Mouse (Mus musculus) macrophage (primary cell): ENCODE measurements around the gene Aasdh. TPM values are rescaled to one million over a fixed set of nuclear protein-coding genes. Genes with fewer than 3 reads are reported as not detected.
"Not testable (repeated sequence)": the region's sequence is repeated elsewhere in the genome, so short reads cannot be mapped to it uniquely, and the experiment has no call there.

Experiments used
- H3K27ac ChIP-seq: fragments of 350-480 bp; formaldehyde crosslinking; 2 replicates; pipeline ENCODE4 v1.9.0; 2021
- H3K36me3 ChIP-seq: fragments of 350-480 bp; formaldehyde crosslinking; 2 replicates; pipeline ENCODE4 v1.9.0; 2021; ENCODE audit errors: inconsistent target
- H3K4me3 ChIP-seq: fragments of 350-480 bp; formaldehyde crosslinking; 2 replicates; pipeline ENCODE4 v1.9.0; 2021; ENCODE audit errors: inconsistent target
- H3K79me2 ChIP-seq: fragments of 350-480 bp; formaldehyde crosslinking; 2 replicates; pipeline ENCODE4 v1.9.0; 2021; ENCODE audit errors: inconsistent target
- WGBS: methylation state at CpG from one replicate; pipeline ENCODE4 v1.1.7; 2026; ENCODE audit warnings: inconsistent platforms; ENCODE audit not compliant: missing documents; 5-methylcytosine and 5-hydroxymethylcytosine counted together
- polyA plus RNA-seq: library from polyadenylated mRNA; stranded (reverse); fragments of 250-400 nt; gene quantifications from 3 replicates; pipeline ENCODE4 v1.2.4, GENCODE M21; 2018; ENCODE audit warnings: inconsistent platforms

The Aasdh gene
- polyA plus RNA-seq, 1 experiment from 2014 or later: 2.9 TPM

DNA sequence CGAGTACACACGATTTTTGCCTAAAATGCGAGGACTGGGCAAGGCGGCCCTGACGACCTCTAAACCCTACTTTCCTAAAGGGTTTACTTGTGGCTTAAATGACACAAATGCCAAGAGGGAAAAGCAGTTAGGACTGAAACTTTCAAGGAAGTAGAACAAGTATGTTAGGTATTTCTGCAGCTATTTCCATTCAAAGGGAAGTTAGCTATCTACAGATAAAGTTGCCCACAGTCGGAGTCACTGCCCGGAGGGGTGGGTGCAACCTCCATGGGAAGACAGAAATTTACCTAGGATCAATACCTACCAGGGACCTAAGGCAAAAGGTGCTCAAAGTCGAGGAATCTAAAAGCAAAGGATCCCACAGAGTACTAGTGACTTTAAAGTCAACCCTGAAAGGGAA, 34.4 kb upstream of the Aasdh start:
- Histone ChIP-seq H3K4me3 (no peak overlapping the region), H3K27ac (no peak overlapping the region), H3K79me2 (peaks cover 43% of the 10 kb centered on the region), H3K36me3 (no peaks in the 10 kb centered on the region)
- 95% methylated on average over 8 of the region's 8 CpGs for WGBS

DNA sequence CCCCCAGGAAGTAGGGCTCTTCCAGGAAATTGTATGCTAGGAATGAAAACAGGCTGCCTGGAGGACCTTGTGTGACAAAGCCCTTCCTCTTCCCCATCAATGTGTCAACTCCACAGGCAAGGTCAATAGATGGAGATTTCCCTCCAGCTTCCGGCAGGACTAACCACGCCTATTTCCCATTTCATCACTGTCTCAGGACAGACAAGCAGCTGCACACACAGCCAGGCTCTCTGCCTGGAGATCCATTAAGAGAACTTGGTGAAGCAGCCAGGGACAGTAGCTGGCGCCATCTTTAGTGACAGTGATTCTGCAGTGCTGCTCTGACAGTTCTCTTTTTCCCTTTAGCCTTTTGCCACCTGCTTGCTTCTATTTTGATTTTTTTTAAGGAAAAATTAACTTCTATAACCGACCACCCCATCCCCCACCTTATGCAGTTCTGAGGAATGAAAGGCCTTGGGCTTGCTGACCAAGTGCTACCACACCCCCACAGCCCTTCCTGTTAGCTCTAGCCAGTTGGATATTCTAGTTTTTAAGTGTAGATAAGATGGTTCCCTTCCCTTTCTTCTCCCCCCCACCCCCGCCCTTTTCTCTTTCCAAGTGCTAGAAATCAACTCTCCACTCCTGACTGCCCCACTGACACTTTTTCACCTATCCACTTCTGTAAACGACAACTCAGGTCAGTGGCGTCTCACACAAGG, 24.0 kb upstream of the Aasdh start:
- H3K4me3 ChIP-seq: no peak overlapping the region
- 69% methylated on average over 7 of the region's 7 CpGs for WGBS
- H3K36me3 ChIP-seq: peaks cover 6% of the 10 kb centered on the region; the same call in 1 of the 2 replicates
- H3K27ac ChIP-seq: no peak overlapping the region
- peaks cover 8% of the 10 kb centered on the region; the same call in 1 of the 2 replicates for H3K79me2 ChIP-seq

DNA sequence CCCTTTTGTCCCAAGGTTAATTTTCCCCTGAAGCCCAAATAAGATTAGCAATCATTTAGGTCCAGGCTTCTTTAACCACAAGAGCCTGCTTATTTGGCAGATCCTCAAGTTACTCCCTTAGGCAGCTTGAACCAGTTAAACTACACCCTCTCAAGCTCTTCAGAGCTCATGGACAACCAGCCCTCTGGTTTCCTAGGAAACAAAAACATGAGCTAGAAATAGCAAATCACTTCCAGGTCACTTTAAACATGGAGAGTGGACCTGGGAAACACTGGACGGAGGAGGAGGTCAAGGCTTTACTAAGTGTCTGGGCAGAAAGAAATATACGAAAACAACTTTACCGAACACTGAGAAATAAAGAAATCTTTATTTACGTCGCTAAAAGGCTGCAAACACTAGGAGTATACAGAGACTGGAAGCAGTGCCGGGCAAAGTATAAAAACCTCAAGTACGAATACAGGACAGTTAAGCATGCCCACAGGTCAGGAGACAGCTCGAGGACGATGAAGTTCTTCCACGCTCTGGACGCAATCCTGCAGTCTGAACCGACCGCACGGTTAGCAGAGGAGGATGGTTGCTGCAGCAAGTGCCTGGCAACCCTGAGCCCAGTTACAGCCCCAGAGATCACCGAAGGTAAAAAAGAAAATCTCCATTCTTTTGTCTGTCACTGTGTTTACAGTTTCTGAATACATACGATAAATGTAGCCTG, 23.0 kb upstream of the Aasdh start:
- WGBS: 95% methylated on average over 16 of the region's 16 CpGs
- Histone ChIP-seq H3K27ac (no peak overlapping the region), H3K4me3 (no peak overlapping the region), H3K36me3 (peaks cover 6% of the 10 kb centered on the region; the same call in 1 of the 2 replicates), H3K79me2 (peaks cover 8% of the 10 kb centered on the region; the same call in 1 of the 2 replicates)

DNA sequence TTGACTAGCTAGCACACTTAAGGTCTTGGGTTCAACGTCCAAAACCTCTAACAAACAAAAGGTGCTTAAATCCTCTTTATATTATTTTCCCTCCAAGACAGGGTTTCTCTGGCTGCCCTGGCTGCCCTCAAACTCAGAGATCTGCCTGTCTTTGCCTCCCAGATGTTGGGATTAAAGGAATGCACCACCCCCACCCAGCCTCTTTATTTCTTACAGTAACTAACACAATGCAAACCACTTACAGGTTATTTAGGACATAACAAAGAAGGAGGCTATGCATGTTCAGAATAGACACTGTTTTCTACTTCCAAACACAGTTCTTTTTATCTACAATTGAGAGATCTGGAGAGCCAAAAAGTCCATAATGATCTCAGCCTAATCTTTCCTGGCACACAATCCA, 19.0 kb upstream of the Aasdh start:
- peaks cover 8% of the 10 kb centered on the region; the same call in 1 of the 2 replicates for H3K79me2 ChIP-seq
- no peak overlapping the region for H3K4me3 ChIP-seq
- H3K27ac ChIP-seq: no peak overlapping the region
- peaks cover 6% of the 10 kb centered on the region; the same call in 1 of the 2 replicates for H3K36me3 ChIP-seq
- 91% methylated on average over 1 of the region's 1 CpGs for WGBS

DNA sequence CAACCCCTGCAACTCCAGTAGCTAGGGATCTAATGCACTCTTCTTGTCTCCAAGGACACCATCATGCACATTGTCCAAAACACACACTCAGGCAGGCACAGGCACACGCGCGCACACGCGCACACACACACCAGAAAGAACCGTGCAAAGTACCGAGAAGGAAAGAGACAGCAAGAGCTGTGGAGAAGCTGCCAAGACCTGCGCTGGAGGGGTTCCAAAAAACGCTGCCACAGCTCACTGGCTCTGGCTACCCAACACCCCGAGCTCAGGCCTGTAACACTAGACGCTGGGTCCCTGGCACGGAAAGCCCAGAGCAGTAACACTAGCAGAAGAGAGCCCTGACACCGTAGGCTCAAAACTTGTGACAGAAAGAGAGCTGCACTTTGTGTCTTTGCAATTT, 18.1 kb upstream of the Aasdh start:
- Histone ChIP-seq H3K27ac (no peak overlapping the region), H3K79me2 (peaks cover 6% of the 10 kb centered on the region; the same call in 1 of the 2 replicates), H3K4me3 (no peak overlapping the region), H3K36me3 (peaks cover 6% of the 10 kb centered on the region; the same call in 1 of the 2 replicates)
- WGBS: 94% methylated on average over 13 of the region's 13 CpGs

DNA sequence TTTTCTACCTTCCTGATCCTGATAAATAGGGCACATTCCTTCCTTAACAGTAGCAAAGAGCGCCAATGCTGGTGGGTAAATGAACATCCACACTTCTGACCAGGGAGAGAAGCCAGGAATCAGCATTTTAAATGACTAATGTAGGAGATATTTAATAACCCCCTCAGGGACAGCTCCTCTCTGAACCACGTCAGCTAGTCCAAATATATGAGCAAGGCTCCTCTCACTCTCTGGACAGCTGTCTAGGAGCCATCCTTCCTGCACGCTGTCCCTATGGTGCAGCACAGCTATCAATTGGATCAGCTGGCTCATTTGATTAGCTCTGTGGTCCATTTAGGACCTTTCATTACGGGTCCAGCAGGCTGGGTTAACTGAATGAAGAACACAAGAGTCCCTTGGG, 17.5 kb upstream of the Aasdh start:
- H3K36me3 ChIP-seq: peaks cover 6% of the 10 kb centered on the region; the same call in 1 of the 2 replicates
- no peak overlapping the region for H3K4me3 ChIP-seq
- no peaks in the 10 kb centered on the region for H3K79me2 ChIP-seq
- WGBS: 100% methylated on average over 4 of the region's 4 CpGs
- H3K27ac ChIP-seq: no peak overlapping the region

DNA sequence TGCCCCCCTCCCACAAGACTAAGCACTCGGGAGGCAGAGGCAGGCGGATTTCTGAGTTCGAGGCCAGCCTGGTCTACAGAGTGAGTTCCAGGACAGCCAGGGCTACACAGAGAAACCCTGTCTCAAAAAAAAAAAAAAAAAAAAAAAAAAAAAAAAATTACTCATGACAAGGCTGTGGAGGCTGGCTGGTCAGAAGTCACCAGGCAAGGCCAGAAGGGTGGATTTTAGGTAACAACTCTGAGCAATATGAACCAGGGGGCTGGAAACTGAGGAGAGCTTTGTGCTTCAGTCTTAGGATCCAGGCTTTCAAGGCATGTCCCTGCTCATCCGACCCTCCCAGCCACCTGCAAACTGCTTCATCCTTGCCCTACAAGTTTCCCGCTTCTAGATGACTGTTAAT, 7.2 kb upstream of the Aasdh start:
- H3K27ac ChIP-seq, H3K79me2 ChIP-seq, H3K36me3 ChIP-seq, H3K4me3 ChIP-seq: not testable (repeated sequence)
- WGBS: 97% methylated on average over 3 of the region's 5 CpGs

DNA sequence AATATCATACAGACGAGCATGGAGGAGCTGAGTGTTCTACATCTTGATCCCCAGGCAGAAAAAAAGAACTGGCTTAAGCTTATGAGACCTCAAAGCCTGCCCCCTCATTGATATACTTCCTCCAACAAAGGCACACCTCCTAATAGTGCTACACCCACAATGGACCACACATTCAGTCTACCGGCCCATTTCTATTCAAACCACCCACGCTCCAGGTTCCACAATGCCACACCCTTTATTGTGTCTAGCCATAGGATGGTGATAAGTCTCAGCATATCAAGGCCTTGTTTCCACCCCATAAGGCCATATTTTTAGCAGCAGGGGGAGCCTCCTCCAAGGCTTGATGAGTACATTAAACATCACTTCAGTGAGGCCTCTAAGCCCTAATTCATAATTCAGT, 5.5 kb upstream of the Aasdh start:
- no peaks in the 10 kb centered on the region for H3K79me2 ChIP-seq
- H3K36me3 ChIP-seq: no peaks in the 10 kb centered on the region
- WGBS: 98% methylated on average over 3 of the region's 3 CpGs
- no peak overlapping the region for H3K27ac ChIP-seq
- no peak overlapping the region for H3K4me3 ChIP-seq

DNA sequence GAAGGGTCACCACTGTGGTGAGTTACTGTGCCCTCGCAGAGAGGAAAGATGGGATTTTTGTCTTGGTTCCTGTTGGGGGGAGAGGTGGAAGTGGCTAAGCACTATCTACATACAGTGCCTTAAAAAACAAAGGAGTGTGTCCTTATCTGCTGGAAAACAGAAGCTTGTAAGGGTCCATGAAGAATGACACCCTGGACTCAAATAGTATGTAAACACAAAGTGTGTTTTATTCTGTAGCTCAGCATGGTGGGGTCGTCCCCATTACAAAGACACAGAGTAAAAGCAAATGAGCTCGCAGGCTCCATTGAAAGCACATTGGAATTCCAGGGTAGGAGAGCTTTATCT, 813 bp upstream of the Aasdh start:
- 39% methylated on average over 3 of the region's 3 CpGs for WGBS
- H3K27ac ChIP-seq: peak overlapping the region; percentile 74
- H3K79me2 ChIP-seq: no peaks in the 10 kb centered on the region
- no peaks in the 10 kb centered on the region for H3K36me3 ChIP-seq
- peak overlapping the region; percentile 87 for H3K4me3 ChIP-seq

DNA sequence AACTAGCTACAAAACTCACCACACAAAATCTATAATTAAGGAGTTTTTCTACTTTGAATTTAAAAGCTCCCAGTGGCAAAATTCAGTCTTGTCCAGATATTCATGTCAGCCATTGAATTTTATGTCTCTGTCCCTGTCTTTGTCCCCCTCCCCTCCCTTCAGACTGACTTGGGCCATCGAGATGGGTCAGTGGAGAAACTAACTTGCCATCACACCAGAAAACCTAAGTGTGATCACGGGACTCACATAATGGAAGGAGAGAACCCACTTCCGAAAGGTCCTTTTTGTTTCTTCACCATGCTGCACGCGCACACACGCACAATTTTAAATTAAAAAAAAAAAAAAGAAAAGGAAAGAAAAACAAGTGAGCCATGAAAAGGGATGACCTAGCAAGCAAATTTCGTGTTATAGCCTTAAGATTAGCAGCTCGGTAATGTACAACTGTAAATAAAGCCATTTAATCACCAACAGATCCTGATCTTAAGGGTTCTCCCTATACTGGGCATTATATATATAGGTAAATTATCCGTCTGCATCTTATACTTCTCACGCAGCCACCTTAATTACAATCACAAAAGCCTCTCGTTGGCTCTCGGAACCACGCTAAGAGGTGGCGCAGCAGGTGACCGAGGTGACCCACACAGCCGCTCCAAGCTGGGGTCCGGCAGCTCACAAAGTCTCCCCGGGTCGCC, 455 bp downstream of the Aasdh start:
- H3K27ac ChIP-seq: peak overlapping the region; percentile 51
- H3K36me3 ChIP-seq: no peaks in the 10 kb centered on the region
- WGBS: under 1% methylated on average over 19 of the region's 19 CpGs
- peak overlapping the region; percentile 87 for H3K4me3 ChIP-seq
- no peaks in the 10 kb centered on the region for H3K79me2 ChIP-seq

DNA sequence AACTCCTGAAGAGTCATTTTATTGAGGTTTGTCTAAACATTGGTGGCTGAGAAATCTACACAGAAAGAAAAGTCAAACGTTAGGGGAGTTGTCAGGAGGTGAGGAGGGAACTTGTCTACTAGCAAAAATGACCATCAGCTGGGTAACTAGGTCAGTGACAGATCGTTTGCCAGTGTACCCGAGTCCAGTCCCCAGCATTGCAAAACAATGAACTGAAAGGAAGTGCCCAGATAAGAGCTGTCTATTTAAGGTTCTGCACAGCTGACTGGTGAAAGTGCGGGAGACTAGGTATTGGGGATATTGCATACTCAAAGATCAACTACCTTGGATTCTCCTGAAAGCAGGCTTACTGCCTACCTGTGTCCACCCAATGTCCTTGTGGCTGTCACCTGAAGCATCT, 3.2 kb downstream of the Aasdh start:
- Histone ChIP-seq H3K36me3 (no peaks in the 10 kb centered on the region), H3K27ac (no peak overlapping the region), H3K4me3 (no peak overlapping the region), H3K79me2 (no peaks in the 10 kb centered on the region)
- WGBS: 72% methylated on average over 4 of the region's 4 CpGs

DNA sequence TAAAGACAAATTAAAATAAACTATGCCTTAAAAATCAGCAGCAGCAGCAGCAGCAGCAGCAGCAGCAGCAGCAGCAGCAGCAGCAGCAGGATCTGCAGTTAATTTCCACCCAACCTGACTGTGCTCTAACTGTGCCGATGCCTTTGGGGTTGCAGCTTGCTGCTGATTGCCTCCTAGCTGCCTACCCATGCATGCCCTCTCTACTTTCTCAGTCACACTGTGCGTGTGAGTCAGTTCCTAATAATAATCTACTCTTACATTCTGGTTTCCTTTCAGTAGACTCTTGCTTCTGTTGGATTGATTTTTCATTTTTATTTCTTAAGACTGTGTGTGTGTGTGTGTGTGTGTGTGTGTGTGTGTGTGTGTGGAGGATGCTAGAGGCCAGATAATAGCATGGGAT, 12.2 kb downstream of the Aasdh start:
- 88% methylated on average over 2 of the region's 2 CpGs for WGBS
- Histone ChIP-seq H3K79me2 (no peaks in the 10 kb centered on the region), H3K4me3 (no peak overlapping the region), H3K27ac (peak overlapping the region; percentile 59), H3K36me3 (peaks cover 4% of the 10 kb centered on the region; the same call in 1 of the 2 replicates)

DNA sequence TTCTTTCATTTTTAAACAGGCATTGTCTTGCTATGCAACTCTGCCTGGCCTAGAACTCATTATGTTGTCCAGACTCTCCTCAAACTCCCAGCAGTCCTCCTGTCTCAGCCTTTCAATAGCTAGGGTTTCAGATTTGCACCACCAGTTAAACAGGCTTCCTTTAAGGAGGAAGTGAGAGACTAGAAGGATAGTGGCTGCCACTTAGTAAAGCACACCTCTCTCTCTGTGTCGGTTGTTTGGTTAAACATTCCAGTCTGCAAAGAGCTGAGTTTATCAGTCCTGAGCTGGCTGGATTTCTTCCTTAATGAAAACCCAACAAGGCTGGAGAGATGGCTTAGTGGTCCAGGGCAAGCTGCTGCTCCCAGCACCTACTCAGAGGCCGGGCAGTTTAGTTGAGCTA, 12.7 kb downstream of the Aasdh start:
- Histone ChIP-seq H3K4me3 (no peak overlapping the region), H3K36me3 (peaks cover 9% of the 10 kb centered on the region; the same call in 1 of the 2 replicates), H3K79me2 (no peaks in the 10 kb centered on the region), H3K27ac (peak overlapping the region; percentile 59)
- WGBS: 52% methylated on average over 2 of the region's 2 CpGs

DNA sequence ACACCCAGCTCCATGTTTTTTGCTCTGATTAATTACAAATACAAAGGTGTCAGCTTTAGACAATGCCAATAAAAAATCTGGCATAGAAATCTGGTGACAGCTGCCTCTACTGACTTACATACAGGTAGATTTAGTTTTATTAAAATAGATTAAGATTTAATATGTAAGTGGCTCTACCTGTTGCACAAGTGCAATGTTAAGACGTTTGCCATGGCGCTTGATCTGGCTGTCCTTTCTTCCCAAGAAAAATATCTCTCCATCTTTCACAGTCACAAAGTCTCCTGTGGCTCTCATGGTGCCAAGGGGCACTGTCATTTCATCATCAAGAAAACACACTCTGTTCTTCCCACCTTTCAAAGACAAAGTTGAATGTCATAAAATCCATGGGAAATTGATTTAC, 18.3 kb downstream of the Aasdh start:
- 94% methylated on average over 2 of the region's 2 CpGs for WGBS
- peaks cover 41% of the 10 kb centered on the region for H3K36me3 ChIP-seq
- H3K27ac ChIP-seq: no peak overlapping the region
- H3K4me3 ChIP-seq: no peak overlapping the region
- H3K79me2 ChIP-seq: no peaks in the 10 kb centered on the region

DNA sequence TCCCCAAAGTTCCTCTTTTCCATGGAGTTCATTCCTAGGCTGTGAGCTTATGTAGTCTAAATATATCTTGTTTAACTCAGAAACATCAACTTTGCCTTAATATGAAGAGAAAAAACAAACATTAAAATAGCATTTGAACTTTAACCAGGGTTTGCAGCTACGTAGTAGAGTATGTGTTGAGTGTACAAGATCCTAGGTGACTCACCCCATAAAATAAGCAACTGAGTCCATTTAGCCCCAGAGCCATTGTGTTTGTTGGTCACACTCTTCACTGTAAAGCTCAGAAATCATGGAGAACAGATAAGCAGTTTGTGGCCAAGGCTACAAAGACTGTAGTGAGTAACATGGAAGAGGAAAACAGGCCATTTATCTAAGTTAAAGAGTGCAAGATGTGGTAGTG, 21.2 kb downstream of the Aasdh start:
- Histone ChIP-seq H3K4me3 (no peak overlapping the region), H3K36me3 (peaks cover 46% of the 10 kb centered on the region), H3K79me2 (no peaks in the 10 kb centered on the region), H3K27ac (no peak overlapping the region)
- WGBS: 92% methylated on average over 1 of the region's 1 CpGs
